Mouse (Mus musculus): ENCODE data around the gene Map4k3.

Gene Map4k3

DNA sequence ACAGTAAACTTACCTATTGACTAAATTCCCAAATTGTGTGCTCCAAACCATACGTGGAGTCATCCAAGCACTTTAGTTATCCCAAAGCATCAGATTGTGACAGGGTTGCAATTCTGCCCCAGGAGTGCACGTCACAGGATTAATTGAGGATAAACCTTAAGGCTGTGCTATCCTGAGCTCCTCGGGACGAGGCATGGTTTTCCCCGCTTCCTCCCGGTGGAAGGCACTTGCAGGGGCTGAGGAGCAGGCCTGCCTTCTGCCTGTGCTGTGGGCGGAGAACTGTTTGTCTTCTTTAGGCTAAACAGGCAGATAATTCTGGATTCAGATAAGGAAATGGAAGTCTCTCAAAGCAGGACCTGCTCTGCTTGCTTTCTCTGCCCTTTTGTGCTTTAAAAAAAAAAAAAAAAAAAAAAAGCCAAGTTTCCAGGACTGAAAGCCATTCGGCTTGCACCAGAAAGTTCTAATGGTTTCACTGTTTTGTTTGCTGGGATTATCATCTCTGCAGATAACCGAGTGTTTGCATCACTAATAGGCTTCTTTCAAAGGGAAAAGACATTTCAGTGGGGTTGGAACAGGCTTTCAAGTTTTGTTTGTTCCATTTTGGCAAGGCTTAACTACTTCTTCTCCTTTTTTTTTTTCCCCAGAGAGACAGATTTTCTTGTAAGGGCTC is 930 bp upstream of the Map4k3 start:
- DNase-seq, result no peak

DNA sequence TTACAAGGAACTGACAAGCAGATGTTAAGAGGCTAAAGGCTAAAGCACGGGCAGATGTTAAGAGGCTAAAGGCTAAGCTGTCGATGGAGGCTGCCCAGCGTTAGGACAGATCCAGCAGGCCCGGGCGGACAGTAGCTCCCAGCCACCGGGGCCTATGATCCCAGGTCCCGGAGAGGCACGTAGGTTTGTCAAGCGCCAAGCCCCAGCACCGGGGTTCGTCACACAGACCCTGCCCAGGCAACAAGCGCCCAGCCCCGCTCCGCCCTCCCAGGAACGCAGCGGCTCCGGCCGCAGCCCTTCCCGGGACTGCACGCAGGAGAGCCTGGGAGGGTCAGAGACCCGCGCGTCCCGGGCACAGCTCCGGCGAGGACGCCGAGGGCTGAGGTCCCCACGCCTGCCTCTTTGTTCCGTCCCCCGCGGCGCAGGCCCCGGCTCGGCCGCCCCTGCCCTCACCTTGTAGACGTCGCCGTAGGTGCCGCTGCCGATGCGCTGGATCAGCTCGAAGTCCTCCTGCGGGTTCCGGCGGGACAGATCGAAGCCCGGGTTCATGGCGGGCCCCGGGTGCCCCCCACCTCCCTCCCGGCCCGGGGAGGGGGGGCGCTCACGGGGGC is 839 bp downstream of the Map4k3 start:
- DNase-seq, result peak; percentile 63

DNA sequence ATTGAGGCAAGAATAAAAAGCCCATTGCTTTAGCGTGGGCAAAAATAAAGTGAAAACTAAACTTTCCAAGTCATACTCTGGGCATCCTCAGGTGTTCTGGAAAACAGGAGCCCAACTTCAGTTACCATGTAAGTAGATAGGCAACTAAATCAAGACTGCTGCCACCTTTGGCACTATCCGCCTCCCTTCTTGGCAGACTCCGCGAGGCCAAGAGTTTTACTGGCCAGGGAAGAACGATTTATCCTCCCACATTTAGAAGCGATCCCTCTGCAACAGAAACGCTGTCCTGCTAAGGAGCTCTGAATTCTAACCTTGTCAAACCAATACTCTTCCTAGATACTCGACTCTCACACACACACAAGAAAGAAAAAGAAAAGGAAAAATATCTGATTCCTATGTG is 1.5 kb downstream of the Map4k3 start:
- peak; percentile 52 for DNase-seq

DNA sequence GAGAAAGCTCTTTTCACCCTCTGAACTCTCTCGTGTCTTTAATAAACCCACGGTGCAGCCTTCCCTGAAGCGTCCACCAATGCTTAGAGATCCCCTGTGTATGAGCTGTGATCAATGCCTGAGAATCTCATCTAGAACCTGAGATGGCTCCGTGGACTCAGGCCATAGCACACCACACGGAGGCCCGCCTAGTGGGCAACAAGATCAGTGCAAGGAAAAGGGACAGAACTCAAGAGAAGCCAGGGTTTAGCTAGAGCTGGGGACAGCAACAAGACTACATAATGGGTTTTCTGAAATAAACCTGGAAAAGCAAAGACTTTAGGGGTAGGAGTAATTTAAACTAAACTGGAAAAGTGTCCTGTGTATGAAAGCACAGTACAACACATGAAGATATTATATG is 5.2 kb downstream of the Map4k3 start:
- DNase-seq, result no peak

DNA sequence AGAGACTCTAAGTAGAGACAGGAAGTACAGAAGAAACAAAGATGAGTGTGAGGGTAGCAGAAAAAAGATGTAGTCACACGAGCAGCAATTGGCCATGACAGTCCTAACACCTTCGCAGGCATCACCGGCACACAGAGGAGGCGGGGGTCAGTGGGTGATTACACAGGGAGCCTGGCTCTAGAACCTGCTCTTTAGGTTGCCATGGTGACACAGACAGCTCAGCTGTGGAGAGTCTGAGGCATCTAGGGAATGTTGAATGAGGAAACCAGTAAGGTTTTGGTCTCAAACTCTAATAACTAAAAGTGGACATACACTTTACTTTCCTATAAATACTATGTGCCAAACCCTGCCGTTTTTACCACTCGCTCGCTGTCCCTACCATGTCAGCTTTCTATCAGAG is 6.6 kb downstream of the Map4k3 start:
- peak; percentile 15 for DNase-seq

DNA sequence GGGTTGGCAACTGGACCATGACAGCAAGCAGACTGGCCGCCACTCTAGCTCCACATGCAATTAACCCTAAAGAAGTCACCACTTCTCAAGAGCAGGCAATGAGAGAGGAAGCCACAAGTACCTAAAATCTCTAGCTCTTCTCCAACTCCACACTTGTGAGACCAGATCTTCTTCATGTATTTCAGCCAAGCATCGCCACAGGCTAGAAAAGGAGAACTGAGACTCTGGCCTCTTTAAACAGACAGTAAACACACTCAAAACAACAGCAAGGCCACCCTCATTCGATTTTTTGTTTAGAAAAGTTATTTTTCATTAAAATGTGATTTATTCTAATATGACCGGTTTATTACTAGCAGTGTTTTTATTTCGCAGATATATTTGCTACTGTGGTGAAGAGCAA is 9.0 kb downstream of the Map4k3 start:
- DNase-seq, result no peak

DNA sequence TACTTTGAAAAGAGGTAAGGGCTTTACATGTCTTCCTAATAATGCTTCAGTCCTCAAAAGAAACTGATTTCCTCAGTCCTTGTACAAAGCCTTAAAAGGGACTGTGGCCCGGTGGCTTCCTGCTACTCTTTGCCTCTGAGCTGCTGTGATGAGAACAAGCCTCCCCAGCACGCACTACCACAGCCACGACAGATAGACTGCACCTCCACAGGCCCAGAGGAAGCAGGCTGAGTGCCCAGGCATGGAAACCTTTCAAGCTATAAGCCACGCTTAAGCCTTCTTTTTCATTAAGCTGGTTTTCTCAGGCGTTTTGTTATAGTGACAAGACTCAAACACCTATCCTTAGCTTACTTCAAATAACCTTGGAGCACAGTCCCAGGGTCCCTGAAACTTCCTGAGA is 10.0 kb downstream of the Map4k3 start:
- no peak for DNase-seq

DNA sequence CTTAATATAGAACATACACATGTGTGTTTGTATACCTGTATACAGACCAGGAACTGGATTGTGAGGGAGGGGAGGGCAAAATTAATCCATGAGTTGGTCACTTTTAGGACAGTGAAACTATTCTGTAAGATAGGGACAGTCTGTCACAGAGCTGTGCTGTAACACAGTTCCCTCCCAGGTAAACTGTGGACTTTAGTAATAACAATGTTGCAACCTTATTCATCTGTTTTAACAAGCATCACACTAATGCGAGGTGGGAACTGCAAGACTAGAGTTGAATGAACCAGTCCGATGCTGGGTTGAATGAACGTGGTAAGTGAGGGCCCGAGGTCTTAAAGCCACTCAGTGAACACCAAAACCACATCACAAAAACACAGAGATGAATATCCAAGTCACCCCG is 14.7 kb downstream of the Map4k3 start:
- no peak for DNase-seq

DNA sequence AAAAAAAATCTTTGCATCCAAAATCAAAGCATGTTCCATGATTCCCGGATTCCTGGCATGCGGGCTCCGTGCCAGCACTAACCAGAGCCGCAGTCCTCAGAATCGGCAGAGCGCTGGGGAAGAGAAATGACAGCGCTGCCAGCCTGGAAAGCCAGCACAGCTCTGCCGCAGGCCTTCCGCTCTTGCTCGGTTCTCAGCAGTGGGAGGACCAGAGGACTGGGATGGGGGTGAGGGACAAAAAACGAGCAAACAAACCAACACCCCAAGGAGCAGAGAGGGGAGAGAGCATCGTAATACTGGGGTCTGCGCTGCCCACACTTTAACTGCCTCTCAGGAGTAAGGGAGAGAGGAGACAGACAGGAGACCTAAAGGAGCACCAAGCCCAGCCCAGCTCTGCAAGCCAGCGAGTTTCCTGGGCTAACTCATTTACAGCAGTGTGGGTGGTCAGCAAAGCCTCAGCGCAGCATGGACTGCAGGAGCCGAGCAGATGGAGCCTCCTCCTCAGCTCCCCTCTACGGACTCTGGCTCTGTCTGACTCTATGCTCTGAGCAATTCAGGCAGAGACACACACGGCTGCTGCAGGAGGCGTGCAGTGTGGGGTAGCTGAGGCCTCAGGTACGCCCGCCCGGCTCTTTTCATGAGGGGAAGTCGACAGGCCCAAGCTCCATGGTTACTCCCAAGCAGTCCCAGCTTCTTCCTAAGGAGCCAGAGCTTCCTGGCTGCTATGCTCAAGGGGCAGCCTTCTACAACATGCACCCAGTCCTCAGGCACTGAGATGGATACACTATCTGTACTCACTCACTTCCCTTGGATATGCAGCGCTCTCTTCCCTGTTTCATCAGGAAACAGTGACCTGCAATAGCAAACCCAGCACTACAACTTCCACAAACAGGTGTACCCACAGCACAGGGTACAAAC is 18.1 kb downstream of the Map4k3 start:
- no peak for DNase-seq

DNA sequence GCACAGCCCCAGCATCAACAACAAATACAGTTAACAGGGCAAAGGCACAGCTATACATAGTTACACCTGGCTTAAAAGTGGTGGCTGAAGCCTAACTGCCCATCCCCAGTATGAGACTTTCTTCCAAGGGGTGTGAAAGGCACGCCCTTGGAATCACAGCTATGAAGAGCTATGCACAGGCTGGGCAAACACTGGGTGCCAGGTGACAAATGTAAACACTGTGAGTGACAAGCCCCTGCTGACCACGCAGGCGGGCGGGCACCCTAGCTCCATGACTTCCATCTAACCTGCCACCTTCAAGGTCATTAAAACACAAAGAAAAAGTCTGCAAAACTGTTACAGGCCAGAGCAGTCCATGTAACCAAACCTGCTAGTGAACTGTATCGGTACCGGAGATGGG is 19.5 kb downstream of the Map4k3 start:
- DNase-seq, result no peak

DNA sequence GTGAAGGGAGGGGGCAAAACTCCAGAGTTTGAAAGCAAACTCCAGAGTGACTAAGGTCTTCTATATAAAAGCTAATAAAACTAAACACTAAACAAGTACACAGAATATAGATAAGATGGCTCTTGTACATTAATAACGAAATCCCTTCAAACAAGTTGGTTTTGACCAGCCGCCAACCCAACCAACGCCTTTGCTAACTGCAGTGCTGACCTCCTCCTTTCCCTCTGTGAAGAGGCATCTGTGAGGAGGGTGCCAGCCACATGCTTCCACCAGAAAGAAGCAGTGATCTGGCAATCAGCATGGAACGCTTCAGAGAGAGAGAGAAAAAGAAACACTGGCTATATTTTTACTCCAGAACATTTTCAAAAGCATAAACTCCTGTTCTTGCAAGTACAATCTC is 21.1 kb downstream of the Map4k3 start:
- no peak for DNase-seq

DNA sequence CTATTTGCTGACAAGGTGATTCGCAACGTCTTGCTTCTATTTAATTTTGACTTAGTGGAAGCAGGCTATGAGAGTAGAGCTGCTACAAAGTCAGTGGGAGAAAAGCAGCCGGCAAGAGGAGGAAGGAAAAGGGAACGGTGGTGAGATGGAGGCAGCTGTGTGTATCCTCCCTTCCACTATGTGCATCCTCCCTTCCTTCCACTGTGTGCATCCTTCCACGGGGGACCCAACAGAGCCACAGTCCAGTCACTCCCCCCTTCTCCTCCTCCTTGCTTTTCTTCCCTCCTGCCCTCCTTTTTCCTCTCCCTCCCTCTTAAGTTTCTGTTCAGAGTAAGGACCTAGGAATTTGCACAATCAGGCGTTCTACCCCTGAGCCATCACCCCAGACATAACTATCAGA is 21.7 kb downstream of the Map4k3 start:
- DNase-seq, result no peak

DNA sequence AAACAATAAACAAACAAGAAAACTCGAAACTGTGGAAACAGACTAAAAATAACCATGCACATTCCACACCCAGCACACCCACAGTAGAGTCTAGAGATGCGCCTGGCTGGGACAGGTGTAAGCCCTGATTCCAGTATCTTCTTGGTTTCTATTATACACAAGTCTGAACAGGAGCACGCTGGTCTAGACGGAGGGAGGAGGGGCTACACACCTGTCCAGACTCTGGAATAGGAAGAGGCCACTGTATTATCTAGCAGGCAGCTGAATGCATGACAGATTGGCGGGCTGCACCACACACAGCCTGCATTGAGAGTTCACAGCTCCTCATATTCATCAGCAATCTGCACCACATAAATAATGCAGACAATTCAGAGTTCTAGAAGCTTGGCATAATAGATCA is 26.6 kb downstream of the Map4k3 start:
- DNase-seq, result no peak

DNA sequence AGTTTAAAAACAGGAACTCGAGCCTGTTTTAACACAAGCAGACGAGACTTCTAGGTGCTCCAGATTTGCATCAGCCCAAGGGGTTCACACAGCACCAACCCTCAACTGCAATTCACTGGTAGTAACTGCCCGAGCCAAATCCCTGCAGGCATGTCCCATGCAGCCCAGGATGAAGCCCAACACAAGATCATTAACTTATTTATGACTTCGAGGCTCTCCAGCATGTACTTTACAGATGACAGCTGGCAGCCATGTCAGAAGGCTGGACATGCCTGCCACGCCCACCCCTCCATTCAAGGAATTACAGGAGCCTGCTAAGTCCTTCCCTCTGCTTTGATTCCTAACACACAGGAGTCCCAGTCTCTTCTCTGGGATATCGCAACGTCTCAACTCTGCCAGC is 29.4 kb downstream of the Map4k3 start:
- DNase-seq, result no peak

DNA sequence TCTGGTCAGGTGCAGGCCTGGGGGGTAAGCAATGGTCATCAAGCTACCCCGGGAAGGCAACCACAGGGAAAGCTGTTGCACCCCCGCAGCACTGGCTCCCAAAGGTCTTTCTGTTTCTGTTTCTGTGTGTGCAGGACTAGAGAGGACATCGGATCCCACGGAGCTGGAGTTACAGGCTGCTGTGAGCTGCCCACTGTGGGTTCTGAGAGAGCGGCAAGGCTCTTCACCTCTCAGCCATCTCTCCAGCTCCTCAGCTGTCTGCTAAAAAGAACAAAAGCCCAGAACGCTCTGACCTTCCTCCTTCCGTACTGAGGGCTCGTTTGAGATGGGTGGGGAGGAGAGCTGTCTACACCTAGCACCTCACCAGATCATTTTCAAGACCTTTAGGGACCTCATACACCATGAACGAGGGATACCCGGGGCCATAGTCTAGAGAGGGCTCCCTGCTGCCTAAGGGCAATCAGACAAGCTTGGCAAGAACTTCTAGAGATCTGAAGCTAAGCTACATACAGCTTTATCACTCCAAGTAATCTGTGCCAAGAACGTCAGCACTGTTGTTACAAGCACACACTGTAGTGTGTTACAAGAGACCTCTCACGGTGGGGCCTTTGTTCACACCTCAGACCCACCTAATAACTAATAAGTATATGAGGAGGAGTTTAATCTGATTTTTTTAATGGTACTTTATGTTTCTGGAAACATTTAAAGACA is 29.9 kb downstream of the Map4k3 start:
- no peak for DNase-seq

DNA sequence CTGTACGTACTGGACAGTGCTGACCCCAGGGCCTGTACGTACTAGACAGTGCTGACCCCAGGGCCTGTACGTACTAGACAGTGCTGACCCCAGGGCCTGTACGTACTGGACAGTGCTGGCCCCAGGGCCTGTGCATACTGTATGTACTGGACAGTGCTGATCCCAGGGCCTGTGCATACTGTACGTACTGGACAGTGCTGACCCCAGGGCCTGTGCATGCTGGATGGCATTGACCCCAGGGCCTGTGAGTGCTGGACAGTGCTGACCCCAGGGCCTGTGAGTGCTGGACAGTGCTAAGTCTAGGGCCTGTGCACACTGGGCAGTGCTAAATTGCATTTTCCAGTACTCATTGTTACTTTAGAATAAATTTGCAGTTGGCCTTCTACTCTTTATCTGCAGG is 31.3 kb downstream of the Map4k3 start:
- DNase-seq, result no peak

DNA sequence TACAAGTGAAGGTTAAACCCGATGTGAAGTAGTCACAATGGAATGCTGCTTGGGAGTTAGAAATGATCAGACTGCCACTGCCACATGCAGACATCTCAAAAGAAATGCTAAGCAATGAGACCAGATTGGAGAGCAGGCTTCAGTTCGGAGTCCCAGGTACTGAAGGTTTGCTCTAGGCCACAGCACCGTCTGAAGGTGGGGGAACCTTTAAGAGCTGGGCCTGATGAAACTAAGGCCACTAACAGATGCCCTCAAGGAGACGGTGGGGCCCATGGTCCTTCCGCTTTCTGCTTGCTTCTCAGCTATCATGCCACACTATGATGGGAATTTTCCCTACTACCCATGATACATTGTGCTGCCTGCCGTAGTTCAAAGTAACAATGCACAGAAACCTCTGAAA is 32.1 kb downstream of the Map4k3 start:
- DNase-seq, result no peak

DNA sequence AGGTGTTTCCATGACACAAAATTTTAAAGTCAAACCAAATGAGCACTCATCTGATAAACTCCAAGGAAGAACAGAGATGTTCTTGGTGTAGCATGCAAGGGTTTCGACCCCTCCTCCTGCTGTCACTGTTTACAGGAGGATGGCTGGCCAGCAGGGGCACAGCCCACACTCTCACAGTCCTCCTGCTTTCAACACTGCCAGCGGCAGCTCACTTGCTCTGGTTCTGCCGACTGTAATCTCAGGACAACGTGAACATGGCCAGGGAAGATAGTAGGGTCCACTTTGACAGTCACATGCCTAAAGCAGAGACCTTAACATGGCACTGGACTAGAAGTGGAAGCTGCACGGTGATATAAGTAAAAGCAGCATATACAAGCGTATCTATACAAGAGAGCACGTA is 34.6 kb downstream of the Map4k3 start:
- DNase-seq, result no peak

DNA sequence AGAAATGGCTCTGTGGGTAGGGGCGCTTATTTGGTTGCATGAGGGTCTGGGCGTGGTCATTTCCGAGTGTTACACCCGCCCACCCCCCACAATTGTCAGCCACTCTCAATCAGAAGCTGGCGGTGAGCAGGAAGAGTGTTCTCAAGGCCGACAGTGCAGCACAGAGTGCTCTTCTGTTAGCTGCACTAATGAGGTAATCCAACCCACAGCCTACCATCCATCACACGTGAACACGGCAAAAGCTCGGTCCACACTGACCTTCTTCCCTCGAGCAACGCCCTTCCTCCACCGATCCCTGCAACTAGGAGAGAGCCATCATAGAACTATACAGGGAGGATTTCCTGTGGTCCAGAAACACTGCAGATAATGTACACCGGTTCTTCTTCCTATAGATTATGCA is 36.1 kb downstream of the Map4k3 start:
- DNase-seq, result no peak

DNA sequence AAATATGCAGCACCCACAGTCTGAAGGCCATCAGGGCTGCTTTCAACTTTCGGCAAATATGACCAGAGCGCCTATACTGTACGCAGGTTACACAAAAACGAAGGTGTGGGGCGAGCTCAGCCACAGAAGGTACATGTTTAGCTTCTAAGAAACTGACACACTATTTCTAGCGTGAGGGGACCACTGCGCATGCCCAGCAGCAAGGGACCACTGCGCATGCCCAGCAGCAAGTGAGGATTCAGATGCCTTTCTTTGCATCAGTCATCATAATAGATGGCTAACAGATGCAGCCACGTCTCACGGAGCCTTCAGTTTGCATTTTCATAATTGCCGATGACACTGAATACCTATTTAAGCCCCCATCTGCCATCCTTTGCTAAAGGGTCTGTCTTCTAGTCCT is 39.6 kb downstream of the Map4k3 start:
- DNase-seq, result no peak

DNA sequence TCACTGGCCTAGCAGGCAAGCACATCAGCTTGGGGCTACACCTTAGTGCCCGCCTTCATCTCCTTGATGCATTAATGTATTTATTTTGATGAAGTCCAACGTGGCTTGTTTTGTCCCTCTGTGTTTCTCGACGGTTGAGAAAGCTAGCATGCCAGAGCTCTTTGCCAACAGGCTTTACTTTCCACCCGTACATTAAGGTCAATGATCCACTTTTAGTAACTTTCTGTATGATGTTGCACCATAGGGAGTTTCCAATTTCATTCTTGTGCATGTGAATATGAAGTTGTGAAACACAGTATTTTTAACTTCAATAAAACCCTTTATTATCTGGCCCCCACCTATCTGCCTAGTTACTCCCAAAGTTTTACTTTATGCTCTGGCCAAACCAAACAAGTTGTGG is 42.2 kb downstream of the Map4k3 start:
- no peak for DNase-seq

DNA sequence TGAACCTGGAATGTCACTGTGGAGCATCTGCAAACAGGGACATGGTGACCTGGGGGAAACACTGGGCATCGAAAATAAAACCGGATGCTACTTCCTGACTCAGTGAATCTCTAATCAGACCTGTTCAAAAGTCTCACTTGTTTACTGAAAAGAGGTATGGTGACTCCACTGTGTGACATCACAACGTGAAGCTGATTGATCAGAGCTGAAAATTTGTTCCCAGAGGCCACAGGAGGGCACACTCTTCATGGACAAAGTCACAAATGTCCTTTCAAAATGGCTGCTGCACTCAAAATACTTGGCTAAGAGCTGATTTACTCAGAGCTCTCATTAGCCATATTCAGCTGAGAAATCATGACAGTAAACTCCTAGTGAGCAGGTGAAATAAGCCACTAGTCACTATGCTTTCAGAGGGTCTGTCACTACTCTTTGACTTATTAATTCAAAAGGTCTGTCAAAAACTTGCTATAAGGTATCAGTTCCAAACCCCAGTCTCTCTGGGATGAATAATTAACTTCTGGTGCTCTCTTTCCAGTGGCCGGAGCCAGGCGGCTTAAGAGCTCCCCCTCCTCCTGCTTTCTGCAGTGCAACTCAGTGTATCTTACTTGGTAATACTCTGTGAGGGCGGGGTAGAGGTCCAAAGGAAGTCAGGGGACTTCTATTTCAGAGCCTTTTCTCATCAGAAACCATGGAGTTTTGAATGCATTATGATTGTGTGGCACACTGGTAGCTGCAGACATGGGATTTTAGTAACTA is 44.3 kb downstream of the Map4k3 start:
- peak; percentile 60 for DNase-seq

DNA sequence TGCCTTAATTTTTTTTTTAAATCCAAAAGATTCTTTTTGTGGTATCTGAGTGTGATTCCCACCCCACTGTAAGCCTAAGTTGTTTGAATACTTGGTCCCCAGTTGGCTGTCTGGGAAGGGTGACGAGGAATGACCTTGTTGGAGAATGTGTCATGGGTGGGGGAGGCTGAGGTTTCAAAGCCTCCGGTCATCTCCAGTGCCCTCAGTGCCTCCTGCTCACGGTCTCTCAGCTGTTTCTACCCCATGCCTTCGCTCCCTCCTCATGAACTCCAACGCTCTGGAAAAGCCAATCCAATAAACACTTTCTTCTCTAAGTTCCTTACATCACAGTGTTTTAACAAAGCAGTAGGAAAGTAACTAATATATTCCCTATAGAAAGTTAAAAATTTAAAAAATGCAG is 45.2 kb downstream of the Map4k3 start:
- DNase-seq, result no peak
